Mouse (Mus musculus): Measurements from ENCODE around the gene Slc12a8. TPM values are rescaled to one million over a fixed set of nuclear protein-coding genes. Genes with fewer than 3 reads are reported as not detected.
"Not testable (repeated sequence)": the region's sequence is repeated elsewhere in the genome, so short reads cannot be mapped to it uniquely, and the experiment has no call there.

Gene Slc12a8
- 0.80 and 1.2 TPM in 2 replicates for polyA plus RNA-seq (2016; fragmentation: Nextera tagmentation; extraction: Ambion mirVana)

DNA sequence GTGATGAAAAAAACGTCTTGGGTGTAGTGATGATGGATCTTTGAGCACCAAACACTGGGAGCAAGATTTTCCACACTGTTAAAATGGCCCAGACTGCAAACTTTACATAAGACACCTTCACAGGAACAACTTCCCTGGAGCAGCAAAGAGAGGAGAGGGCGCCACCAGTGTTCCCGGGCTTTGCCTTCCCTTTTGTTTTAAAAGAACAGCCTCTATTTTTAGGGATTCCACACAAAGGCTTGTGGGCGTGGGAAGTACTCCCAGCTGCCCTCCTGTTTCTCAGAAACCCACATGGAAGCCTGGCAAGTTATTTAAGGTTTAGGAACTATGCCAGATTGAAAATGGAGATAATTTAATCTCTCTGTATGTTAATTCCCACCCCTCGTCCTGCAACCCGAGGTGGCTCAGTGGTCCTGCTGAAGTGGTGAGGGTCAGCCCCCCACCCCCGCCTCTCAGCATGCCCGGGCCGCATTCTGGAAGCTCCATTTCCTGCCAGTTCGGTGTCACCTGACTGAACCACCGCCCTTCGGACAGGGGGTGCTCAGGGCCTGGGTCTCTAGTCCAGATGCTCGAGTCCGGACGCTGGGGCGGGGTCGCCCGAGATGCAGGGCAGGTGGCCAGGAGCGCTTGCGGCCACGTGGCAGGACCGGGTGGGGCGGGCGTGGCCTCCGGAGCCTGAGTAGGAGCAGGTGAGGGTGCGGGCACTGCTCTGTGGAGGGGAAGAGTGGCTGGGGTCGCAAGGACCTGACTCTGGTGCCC is at the start of gene Slc12a8:
Gene Slc12a8 (plus strand): TSS at position 522 of the 759 bp plus-strand sequence.
- 3% methylated on average over 27 of the region's 27 CpGs for WGBS
- H3K4me3 ChIP-seq: peak within 1 kb of the TSS; percentile 30
- H3K4me1 ChIP-seq: peaks cover 15% of the 10 kb centered on the region
- peak within 1 kb of the TSS; percentile 58 for H3K4me2 ChIP-seq (replicated peaks)
- no peak within 1 kb of the TSS for H3K27ac ChIP-seq (replicated peaks)
- H3K9ac ChIP-seq (replicated peaks): peak within 1 kb of the TSS; percentile 26
- no peaks in the 10 kb centered on the region for H3K27me3 ChIP-seq
- H3K9me3 ChIP-seq: no peaks in the 10 kb centered on the region
- no peaks in the 10 kb centered on the region for H3K36me3 ChIP-seq
- peak; percentile 47; the same call in 1 of the 2 replicates for ATAC-seq (ENCODE audit: low FRiP score, low read depth)

DNA sequence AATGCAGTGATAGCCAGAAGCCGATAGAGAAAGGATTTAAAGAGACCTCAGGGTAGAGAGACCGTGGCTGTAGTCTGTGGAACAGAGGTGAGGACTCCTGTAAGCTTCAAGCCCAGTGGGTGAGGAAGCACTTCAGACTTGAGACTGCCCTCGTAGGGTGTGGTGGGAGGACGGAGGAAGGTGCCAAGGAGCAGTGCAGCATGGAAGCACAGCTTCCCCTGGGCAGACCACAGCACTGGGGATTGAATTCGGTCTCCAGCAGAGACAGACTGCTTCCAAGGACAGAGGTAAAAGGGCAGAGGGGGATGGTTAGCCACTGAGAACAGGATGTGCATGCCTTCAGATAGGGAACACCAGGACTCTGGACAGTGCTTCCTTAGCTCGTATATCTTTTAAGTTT is 49.7 kb upstream of the Slc12a8 start:
- ATAC-seq (ENCODE audit: low FRiP score, low read depth): no peak

DNA sequence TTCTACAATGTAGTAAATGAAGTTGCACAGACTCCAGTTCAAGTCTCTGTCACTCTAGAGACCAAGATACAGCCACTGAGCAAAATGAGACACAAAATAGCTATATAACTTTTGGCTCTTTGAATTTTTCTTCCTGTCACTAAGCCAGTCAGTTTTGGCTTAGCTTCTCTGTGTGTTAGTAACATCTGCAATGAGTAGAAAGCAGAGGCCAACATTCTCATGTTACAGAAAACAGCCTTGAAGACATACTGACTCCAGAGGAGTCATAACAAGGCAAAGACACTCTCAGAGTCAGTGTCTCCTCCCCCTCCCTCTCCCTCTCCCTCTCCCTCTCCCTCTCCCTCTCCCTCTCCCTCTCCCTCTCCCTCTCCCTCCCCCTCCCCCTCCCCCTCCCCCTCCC is 47.2 kb upstream of the Slc12a8 start:
- Histone ChIP-seq H3K27ac (replicated peaks) (no peak overlapping the region), H3K4me1 (peaks cover 6% of the 10 kb centered on the region; the same call in 1 of the 2 replicates), H3K9ac (replicated peaks) (no peak overlapping the region), H3K36me3 (peaks cover 22% of the 10 kb centered on the region), H3K4me3 (no peak overlapping the region), H3K4me2 (replicated peaks) (no peak overlapping the region), H3K27me3 (no peaks in the 10 kb centered on the region), H3K9me3 (no peaks in the 10 kb centered on the region)
- ATAC-seq (ENCODE audit: low FRiP score, low read depth): no peak

More for the DNA sequence above, 49.7 kb upstream of the Slc12a8 start:
- Histone ChIP-seq H3K27ac (replicated peaks) (no peak overlapping the region), H3K9ac (replicated peaks) (no peak overlapping the region), H3K4me3 (no peak overlapping the region), H3K9me3 (no peaks in the 10 kb centered on the region), H3K4me1 (peaks cover 18% of the 10 kb centered on the region), H3K27me3 (no peaks in the 10 kb centered on the region), H3K36me3 (peaks cover 12% of the 10 kb centered on the region), H3K4me2 (replicated peaks) (no peak overlapping the region)
- 65% methylated on average over 6 of the region's 6 CpGs for WGBS

DNA sequence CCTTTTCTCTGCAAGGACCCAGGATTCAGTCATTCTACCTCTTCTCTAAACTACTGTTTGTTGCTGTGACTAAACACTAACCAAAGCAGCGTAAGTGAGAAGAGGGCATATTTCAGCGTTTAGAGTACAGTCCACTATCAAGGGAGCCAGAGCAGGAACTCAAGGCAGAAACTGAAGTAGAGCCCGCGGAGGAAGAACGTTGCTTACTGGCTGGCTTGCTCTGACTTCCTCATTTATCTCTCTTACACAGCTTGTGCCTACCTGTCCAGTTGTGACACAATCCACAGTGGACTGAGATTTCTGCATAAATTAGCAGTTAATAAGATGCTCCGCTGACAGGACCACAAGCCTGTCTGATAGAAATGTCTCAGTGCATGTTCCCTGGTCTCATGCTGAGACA is 42.7 kb upstream of the Slc12a8 start:
- Histone ChIP-seq H3K9ac (replicated peaks) (no peak overlapping the region), H3K4me3 (no peak overlapping the region), H3K4me2 (replicated peaks) (no peak overlapping the region), H3K9me3 (no peaks in the 10 kb centered on the region), H3K27me3 (no peaks in the 10 kb centered on the region), H3K36me3 (peaks cover 46% of the 10 kb centered on the region), H3K4me1 (no peaks in the 10 kb centered on the region), H3K27ac (replicated peaks) (no peak overlapping the region)
- 96% methylated on average over 6 of the region's 6 CpGs for WGBS
- ATAC-seq (ENCODE audit: low FRiP score, low read depth): no peak

DNA sequence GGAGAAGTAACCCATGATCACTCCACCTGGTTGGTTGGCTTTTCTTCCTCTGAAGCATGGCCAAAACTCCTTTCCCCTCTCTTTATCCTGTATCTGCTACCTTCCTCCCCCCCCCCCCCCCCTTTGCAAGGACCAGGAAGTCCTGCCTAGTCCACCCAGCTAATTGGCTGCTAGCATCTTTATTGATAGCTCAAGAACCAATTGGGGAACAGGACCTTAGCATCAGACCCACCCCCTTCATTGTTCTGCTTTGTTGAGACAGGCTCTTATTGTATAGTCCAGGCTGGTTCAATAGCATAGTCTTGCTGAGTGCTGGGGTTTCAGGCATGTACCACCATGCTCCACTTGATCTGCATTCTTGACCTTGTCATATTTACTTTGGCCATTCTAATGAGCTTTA is 37.2 kb upstream of the Slc12a8 start:
- Histone ChIP-seq H3K4me2 (replicated peaks) (no peak overlapping the region), H3K9ac (replicated peaks) (no peak overlapping the region), H3K4me1 (no peaks in the 10 kb centered on the region), H3K36me3 (peaks cover 48% of the 10 kb centered on the region), H3K9me3 (no peaks in the 10 kb centered on the region), H3K27me3 (no peaks in the 10 kb centered on the region), H3K27ac (replicated peaks) (no peak overlapping the region), H3K4me3 (no peak overlapping the region)
- no peak for ATAC-seq (ENCODE audit: low FRiP score, low read depth)

DNA sequence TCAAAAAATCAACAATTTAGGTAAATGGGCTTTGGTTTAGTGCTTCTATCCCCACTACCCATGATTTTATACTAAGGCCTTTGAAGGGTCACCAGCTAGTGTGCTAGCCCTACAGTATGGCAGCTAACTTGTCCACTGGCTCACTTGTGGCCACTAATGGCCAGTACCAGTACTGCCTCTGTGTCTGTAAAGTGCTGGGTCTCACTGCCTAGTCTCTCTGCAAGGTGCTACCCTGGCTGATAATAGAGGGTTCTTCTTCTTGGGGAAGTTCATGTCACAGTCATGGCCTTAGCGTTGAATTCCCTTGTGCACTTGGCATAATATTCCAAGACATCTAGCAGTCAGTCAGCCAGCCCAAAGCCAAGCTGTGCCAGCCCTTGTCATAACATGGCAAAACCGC is 36.0 kb upstream of the Slc12a8 start:
- H3K36me3 ChIP-seq: peaks cover 47% of the 10 kb centered on the region
- no peaks in the 10 kb centered on the region for H3K9me3 ChIP-seq
- H3K9ac ChIP-seq (replicated peaks): no peak overlapping the region
- no peak overlapping the region for H3K27ac ChIP-seq (replicated peaks)
- no peaks in the 10 kb centered on the region for H3K4me1 ChIP-seq
- no peak for ATAC-seq (ENCODE audit: low FRiP score, low read depth)
- H3K4me2 ChIP-seq (replicated peaks): no peak overlapping the region
- H3K4me3 ChIP-seq: no peak overlapping the region
- no peaks in the 10 kb centered on the region for H3K27me3 ChIP-seq
- WGBS: 92% methylated on average over 2 of the region's 2 CpGs

DNA sequence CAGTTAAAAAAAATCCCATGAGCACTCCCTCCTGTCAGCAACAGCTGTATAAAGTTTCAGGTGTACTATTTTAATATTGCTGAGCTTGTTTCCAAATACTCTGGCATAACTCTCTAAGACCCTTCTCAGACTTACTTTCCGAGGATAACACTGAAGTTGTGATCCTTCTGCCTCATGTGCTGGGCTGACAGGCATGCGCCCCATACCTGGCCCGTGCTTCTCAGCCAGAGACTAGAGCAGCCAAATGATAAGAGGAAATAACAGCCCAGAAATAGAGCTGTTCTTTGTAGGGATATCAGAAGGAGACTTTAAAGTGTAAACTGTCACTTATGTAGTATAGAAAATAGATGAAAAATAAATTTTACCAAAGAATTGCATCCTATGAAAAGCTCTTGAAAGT is 34.8 kb upstream of the Slc12a8 start:
- Histone ChIP-seq H3K36me3 (peaks cover 36% of the 10 kb centered on the region), H3K27me3 (no peaks in the 10 kb centered on the region), H3K27ac (replicated peaks) (no peak overlapping the region), H3K4me3 (no peak overlapping the region), H3K4me2 (replicated peaks) (no peak overlapping the region), H3K4me1 (0 out of 2 replicates have a peak, but pooled peaks cover 3% of the 10 kb centered on the region), H3K9me3 (no peaks in the 10 kb centered on the region), H3K9ac (replicated peaks) (no peak overlapping the region)
- no peak for ATAC-seq (ENCODE audit: low FRiP score, low read depth)
- WGBS: 93% methylated on average over 3 of the region's 3 CpGs

DNA sequence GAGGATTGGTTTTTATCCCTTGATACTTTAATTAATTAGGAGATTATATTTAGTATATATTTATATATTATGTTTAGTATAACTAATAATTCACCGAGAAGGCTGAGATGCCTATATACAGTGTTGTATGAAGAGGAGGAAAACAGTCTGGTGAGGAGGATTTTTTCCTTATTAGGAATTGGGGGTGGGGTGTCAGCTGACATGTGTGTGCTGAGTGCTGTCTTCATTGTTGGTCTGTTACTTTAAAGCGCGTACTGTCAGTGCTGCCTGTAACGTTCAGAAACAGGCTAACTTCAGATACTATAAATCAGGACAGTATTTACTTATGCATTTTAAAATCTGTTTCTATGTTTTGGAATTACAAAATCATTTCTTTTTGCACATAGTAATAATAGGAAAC is 29.4 kb upstream of the Slc12a8 start:
- Histone ChIP-seq H3K4me2 (replicated peaks) (no peak overlapping the region), H3K4me3 (no peak overlapping the region), H3K4me1 (0 out of 2 replicates have a peak, but pooled peaks cover 3% of the 10 kb centered on the region), H3K9ac (replicated peaks) (no peak overlapping the region), H3K27ac (replicated peaks) (no peak overlapping the region), H3K27me3 (no peaks in the 10 kb centered on the region), H3K36me3 (peaks cover 36% of the 10 kb centered on the region), H3K9me3 (no peaks in the 10 kb centered on the region)
- ATAC-seq (ENCODE audit: low FRiP score, low read depth): no peak
- 93% methylated on average over 4 of the region's 4 CpGs for WGBS

DNA sequence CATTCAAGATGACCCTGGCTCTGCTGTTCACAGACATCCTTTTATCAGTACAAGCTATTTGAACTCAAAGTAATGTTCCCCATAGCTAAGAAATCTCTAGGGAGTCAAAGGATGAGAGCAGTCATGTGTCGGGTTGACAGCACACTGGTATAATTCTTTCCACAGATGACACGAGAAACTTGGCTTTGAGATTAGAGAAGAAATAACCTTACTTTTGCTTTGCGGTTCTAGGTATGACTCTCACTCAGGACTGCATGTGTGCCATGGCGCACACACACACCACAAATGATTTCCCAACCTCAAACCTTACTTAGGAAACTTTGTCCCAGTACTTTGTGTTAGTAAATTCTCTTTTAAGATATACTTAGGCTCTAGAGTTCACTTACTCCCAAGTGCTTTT is 22.8 kb upstream of the Slc12a8 start:
- Histone ChIP-seq H3K4me3 (no peak overlapping the region), H3K36me3 (peaks cover 40% of the 10 kb centered on the region), H3K4me1 (no peaks in the 10 kb centered on the region), H3K27me3 (no peaks in the 10 kb centered on the region), H3K9me3 (no peaks in the 10 kb centered on the region), H3K4me2 (replicated peaks) (no peak overlapping the region), H3K9ac (replicated peaks) (no peak overlapping the region), H3K27ac (replicated peaks) (no peak overlapping the region)
- 93% methylated on average over 4 of the region's 4 CpGs for WGBS
- ATAC-seq (ENCODE audit: low FRiP score, low read depth): no peak

DNA sequence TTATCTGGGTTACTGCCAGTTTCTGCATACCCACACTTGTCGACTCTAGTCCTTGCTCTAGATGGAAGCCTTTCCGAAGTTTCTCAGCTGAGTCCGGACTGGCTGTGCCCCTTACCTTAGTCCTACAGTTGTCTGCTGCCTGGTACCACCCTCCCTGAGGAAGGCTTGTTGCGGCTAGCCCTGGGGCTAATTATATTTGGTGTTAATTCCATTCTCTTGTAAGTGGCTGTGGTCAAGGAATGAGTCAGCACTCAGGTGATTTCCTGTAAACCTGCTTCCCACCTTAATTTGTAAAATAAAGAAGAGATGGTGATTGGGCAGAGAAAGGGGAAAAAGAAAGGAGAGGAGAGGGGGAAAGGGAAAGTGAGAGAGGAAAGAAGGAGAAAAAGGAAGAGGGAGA is 9.0 kb upstream of the Slc12a8 start:
- no peaks in the 10 kb centered on the region for H3K27me3 ChIP-seq
- ATAC-seq (ENCODE audit: low FRiP score, low read depth): no peak
- 84% methylated on average over 4 of the region's 4 CpGs for WGBS

DNA sequence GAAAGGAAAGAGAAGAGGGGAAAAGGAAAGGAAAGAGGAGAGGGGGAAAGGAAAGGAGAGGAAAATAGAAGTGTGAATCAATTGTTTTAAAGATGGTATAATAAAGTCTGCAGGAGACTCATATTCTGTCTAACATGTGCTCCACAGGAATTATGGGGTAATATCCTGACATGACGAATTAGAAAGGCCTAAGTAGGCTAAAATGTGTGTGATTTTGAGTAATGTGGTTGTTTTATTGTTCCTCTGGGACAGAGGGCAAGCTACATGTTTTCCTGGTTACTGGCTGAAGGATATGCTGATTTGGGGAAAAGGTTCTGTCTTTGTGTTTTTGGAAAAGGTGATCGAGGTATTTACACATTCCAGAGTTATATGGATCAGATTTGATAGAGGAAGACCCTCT is 7.9 kb upstream of the Slc12a8 start:
- not testable (repeated sequence) for ATAC-seq (ENCODE audit: low FRiP score, low read depth); H3K4me3 ChIP-seq; H3K9ac ChIP-seq (replicated peaks); H3K4me1 ChIP-seq; H3K27me3 ChIP-seq; H3K9me3 ChIP-seq; H3K27ac ChIP-seq (replicated peaks); H3K4me2 ChIP-seq (replicated peaks)
- peaks cover 13% of the 10 kb centered on the region for H3K36me3 ChIP-seq
- WGBS: 92% methylated on average over 2 of the region's 2 CpGs

More for the DNA sequence above, 9.0 kb upstream of the Slc12a8 start:
- peaks cover 15% of the 10 kb centered on the region for H3K36me3 ChIP-seq
- no peak overlapping the region for H3K4me2 ChIP-seq (replicated peaks)
- peaks cover 4% of the 10 kb centered on the region; the same call in 1 of the 2 replicates for H3K9me3 ChIP-seq
- H3K27ac ChIP-seq (replicated peaks): no peak overlapping the region
- H3K4me1 ChIP-seq: no peaks in the 10 kb centered on the region
- H3K4me3 ChIP-seq: no peak overlapping the region
- no peak overlapping the region for H3K9ac ChIP-seq (replicated peaks)

DNA sequence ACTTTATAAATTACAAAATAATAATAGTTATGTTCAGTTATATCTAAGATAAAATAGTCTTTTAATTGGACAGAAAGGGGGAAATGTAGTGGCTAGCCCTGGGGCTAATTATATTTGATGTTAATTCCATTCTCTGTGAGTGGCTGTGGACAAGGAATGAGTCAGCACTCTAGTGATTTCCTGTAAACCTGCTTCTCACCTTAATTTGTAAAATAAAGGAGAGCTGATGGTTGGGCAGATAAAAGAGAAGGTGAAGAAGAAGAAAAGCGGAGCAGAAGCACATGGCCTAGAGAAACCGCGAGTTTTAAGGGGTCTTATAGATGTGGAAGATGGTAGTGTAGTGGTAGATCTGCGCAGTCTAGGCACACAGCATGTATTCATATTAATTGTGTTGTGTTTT is 6.3 kb upstream of the Slc12a8 start:
- H3K27me3 ChIP-seq; H3K9ac ChIP-seq (replicated peaks); ATAC-seq (ENCODE audit: low FRiP score, low read depth); H3K27ac ChIP-seq (replicated peaks); H3K4me3 ChIP-seq; H3K4me1 ChIP-seq; H3K36me3 ChIP-seq; H3K9me3 ChIP-seq; H3K4me2 ChIP-seq (replicated peaks): not testable (repeated sequence)
- 94% methylated on average over 4 of the region's 4 CpGs for WGBS

DNA sequence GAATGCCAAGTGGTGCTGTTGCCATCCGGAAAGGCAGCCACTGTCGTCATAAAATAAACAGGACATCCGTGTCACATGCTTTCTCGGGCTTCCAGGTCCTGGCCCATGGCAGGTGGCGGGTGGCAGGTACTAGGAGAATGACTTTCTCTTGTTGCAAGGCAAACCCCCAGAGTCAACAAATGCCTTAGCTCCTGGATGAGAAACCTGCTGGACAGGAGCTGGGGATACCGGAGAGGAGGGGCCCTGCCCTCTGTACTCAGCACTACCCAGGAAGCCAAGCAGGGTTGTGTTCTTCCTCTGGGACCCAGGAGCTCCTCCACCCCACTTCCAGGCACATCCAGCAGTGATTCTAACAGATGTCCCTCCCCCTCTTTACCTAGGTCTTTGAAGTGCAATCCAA is 4.6 kb upstream of the Slc12a8 start:
- Histone ChIP-seq H3K27ac (replicated peaks) (no peak overlapping the region), H3K4me2 (replicated peaks) (no peak overlapping the region)
- WGBS: 91% methylated on average over 6 of the region's 6 CpGs

More for the DNA sequence above, 4.6 kb upstream of the Slc12a8 start:
- Histone ChIP-seq H3K4me3 (no peak overlapping the region), H3K9me3 (peaks cover 4% of the 10 kb centered on the region; the same call in 1 of the 2 replicates), H3K9ac (replicated peaks) (no peak overlapping the region), H3K4me1 (peaks cover 12% of the 10 kb centered on the region), H3K36me3 (no peaks in the 10 kb centered on the region), H3K27me3 (no peaks in the 10 kb centered on the region)
- ATAC-seq (ENCODE audit: low FRiP score, low read depth): no peak
